ENCODE assay signal across 17 mouse cellular contexts in genomic region chr1:153251590-153252206, GRCm38 (mm10).
DNase-seq lines count a peak whose midpoint lies in the region; ATAC-seq lines count a peak whose summit lies in the region.
"Had no signal": no experiment of that assay in that cellular context is flagged by ENCODE, and none has a peak within 500 bp of the region (broad histone marks: within the 10 kb centered on the region; RNA-seq: fewer than 3 reads in every experiment).

No protein-coding gene starts in this region.

- ATAC-seq in lung, embryonic 16.5 days (ENCODE audit: low read depth): peak; percentile 84
- ATAC-seq: forebrain, embryonic 14.5 days; hindbrain, embryonic 16.5 days had no signal

- no peak for DNase-seq in lung, postnatal 25 days (ENCODE audit: low spot score)
- peak; percentile 58 to 67 for DNase-seq in kidney, adult 8-10 months
- peak; percentile 45 to 63 for DNase-seq in kidney, postnatal 36 days
- DNase-seq in yolk sac, embryonic 10.5 days (ENCODE audit: low spot score): peak; percentile 59
- DNase-seq in testis, postnatal 14 days (ENCODE audit: low spot score): no peak
- DNase-seq in retina, postnatal 1 day: no peak
- DNase-seq: cerebellum, postnatal 14 days; gastrocnemius, postnatal 10 days; heart, postnatal 14 days; thymus, adult 18-20 months had no signal

- 53% methylated on average over 12 of the region's 12 CpGs for WGBS in lung, embryonic 16.5 days

- H3K4me2 ChIP-seq in lung, embryonic 16.5 days (ENCODE audit: low read depth, low read length): no peak overlapping the region
- H3K4me2 ChIP-seq: limb, embryonic 15.5 days; neural tube, embryonic 13.5 days had no signal

- no peaks in the 10 kb centered on the region for H3K27me3 ChIP-seq in lung, embryonic 16.5 days (ENCODE audit: control insufficient read depth, insufficient read depth, low read depth, low read length)
- H3K27me3 ChIP-seq: limb, embryonic 15.5 days; neural tube, embryonic 13.5 days had no signal

- no peak overlapping the region for H3K4me3 ChIP-seq in lung, embryonic 16.5 days (ENCODE audit: low read length)
- H3K4me3 ChIP-seq: heart, embryonic 10.5 days; limb, embryonic 15.5 days; neural tube, embryonic 13.5 days had no signal

- H3K27ac ChIP-seq in lung, embryonic 16.5 days (ENCODE audit: low read length): peak overlapping the region; percentile 72
- H3K27ac ChIP-seq: heart, embryonic 10.5 days; limb, embryonic 15.5 days; neural tube, embryonic 13.5 days had no signal

- peaks cover 51% of the 10 kb centered on the region for H3K36me3 ChIP-seq in lung, embryonic 16.5 days (ENCODE audit: control insufficient read depth, insufficient read depth, low read length)

- no peaks in the 10 kb centered on the region for H3K9me3 ChIP-seq in lung, embryonic 16.5 days (ENCODE audit: control insufficient read depth, low read length)
- H3K9me3 ChIP-seq: G1E; heart, embryonic 10.5 days; limb, embryonic 15.5 days had no signal

- H3K9ac ChIP-seq in lung, embryonic 16.5 days (ENCODE audit: low read length): no peak overlapping the region
- H3K9ac ChIP-seq: limb, embryonic 15.5 days; neural tube, embryonic 13.5 days had no signal

- H3K4me1 ChIP-seq in lung, embryonic 16.5 days (replicated peaks; ENCODE audit: control insufficient read depth, insufficient read depth, low read length): peaks cover 6% of the 10 kb centered on the region; the same call in 1 of the 2 replicates
- H3K4me1 ChIP-seq: heart, embryonic 10.5 days; limb, embryonic 15.5 days; neural tube, embryonic 13.5 days had no signal

Comparison
In these comparisons a context has a peak if more than half of its experiments do, and no peak if none do; other contexts are left out.
1. DNase-seq: peak in kidney, adult 8-10 months (2 of 2), kidney, postnatal 36 days (2 of 2) and yolk sac, embryonic 10.5 days (single experiment); none in lung, postnatal 25 days (single experiment), testis, postnatal 14 days (single experiment) and retina, postnatal 1 day (single experiment).